Mouse (Mus musculus) liver, embryonic 16.5 days (tissue): ENCODE results near the gene Pla1a. TPM values are rescaled to one million over a fixed set of nuclear protein-coding genes. Genes with fewer than 3 reads are reported as not detected.
"Not testable (repeated sequence)": the region's sequence is repeated elsewhere in the genome, so short reads cannot be mapped to it uniquely, and the experiment has no call there.

Experiments used
- ATAC-seq: fragments of 200-750 bp; cut with Nextera tagmentation; 2 replicates; pipeline ENCODE4 v1.8.0; 2017; ENCODE audit warnings: low read depth, mild to moderate bottlenecking, moderate number of reproducible peaks, moderate library complexity
- H3K27ac ChIP-seq: fragments of 300-500 bp; sonication (generic); 2 replicates; pipeline ENCODE4 v1.5.1; 2014; ENCODE audit warnings: mild to moderate bottlenecking, low read length
- H3K27me3 ChIP-seq: fragments of 300-500 bp; sonication (generic); 2 replicates; pipeline ENCODE4 v1.6.1; 2014; ENCODE audit warnings: low read depth, low read length, mixed read lengths; ENCODE audit not compliant: control insufficient read depth, insufficient read depth
- H3K36me3 ChIP-seq: fragments of 300-500 bp; sonication (generic); 2 replicates; pipeline ENCODE4 v1.6.1; 2014; ENCODE audit warnings: mild to moderate bottlenecking; ENCODE audit not compliant: control insufficient read depth, insufficient read depth
- H3K4me1 ChIP-seq: fragments of 300-500 bp; sonication (generic); 2 replicates; pipeline ENCODE4 v1.6.1; 2014; ENCODE audit warnings: low read depth, low read length, mixed read lengths; ENCODE audit not compliant: control insufficient read depth
- H3K4me2 ChIP-seq: fragments of 300-500 bp; sonication (generic); 2 replicates; pipeline ENCODE4 v1.6.1; 2014; ENCODE audit warnings: low read depth, low read length, mixed read lengths
- H3K4me3 ChIP-seq: fragments of 300-500 bp; sonication (generic); 2 replicates; pipeline ENCODE4 v1.5.1; 2014; ENCODE audit warnings: low read depth, mild to moderate bottlenecking, low read length
- H3K9ac ChIP-seq: fragments of 300-500 bp; sonication (generic); 2 replicates; pipeline ENCODE4 v1.6.1; 2014; ENCODE audit warnings: low read depth, low read length
- H3K9me3 ChIP-seq: fragments of 300-500 bp; sonication (generic); replicated peaks from 2 replicates; pipeline ENCODE4 v1.6.1; 2016; ENCODE audit warnings: low read length; ENCODE audit not compliant: control insufficient read depth
- WGBS: fragments of 180-500 bp; shearing (Covaris S2); extraction: QIAGEN DNeasy Blood & Tissue Kit; methylation state at CpG from one replicate; pipeline ENCODE4 v1.1.7; 2014; ENCODE audit not compliant: insufficient replicate concordance; 5-methylcytosine and 5-hydroxymethylcytosine counted together
- polyA plus RNA-seq: library from polyadenylated mRNA; unstranded; fragments of >200 nt; fragmentation: Nextera tagmentation; extraction: Ambion mirVana; gene quantifications from 2 replicates; pipeline ENCODE4 v1.2.1, GENCODE M21; 2015

Gene Pla1a
- 34.8 and 40.4 TPM in 2 replicates for polyA plus RNA-seq

- Histone ChIP-seq H3K4me2 (peak within 1 kb of the TSS; percentile 37), H3K36me3 (no peaks in the 10 kb centered on the region), H3K27me3 (no peaks in the 10 kb centered on the region), H3K9me3 (no peaks in the 10 kb centered on the region), H3K9ac (peak within 1 kb of the TSS; percentile 10; the same call in 1 of the 2 replicates), H3K4me3 (peak within 1 kb of the TSS; percentile 37), H3K27ac (peak within 1 kb of the TSS; percentile 56), H3K4me1 (peaks cover 3% of the 10 kb centered on the region)
- ATAC-seq = peak; percentile 71
- WGBS = 48% methylated on average over 11 of the region's 11 CpGs
These were observed at the start of gene Pla1a for GRCm38 (mm10) chr16:38432498-38433425. Gene Pla1a, minus strand, starts transcription at chr16:38433145.

- Histone ChIP-seq H3K27ac (no peak overlapping the region), H3K4me3 (no peak overlapping the region), H3K4me2 (peak overlapping the region; percentile 19; the same call in 1 of the 2 replicates), H3K36me3 (no peaks in the 10 kb centered on the region), H3K27me3 (peaks cover 19% of the 10 kb centered on the region), H3K9me3 (no peaks in the 10 kb centered on the region), H3K4me1 (peaks cover 22% of the 10 kb centered on the region), H3K9ac (no peak overlapping the region)
- peak; percentile 75 for ATAC-seq
- 25% methylated on average over 4 of the region's 4 CpGs for WGBS
These were observed 48.4 kb upstream of the Pla1a start for GRCm38 (mm10) chr16:38481327-38481726.

- Histone ChIP-seq H3K4me3 (no peak overlapping the region), H3K36me3 (no peaks in the 10 kb centered on the region), H3K4me1 (peaks cover 23% of the 10 kb centered on the region), H3K27ac (no peak overlapping the region), H3K9me3 (no peaks in the 10 kb centered on the region), H3K27me3 (no peaks in the 10 kb centered on the region), H3K9ac (no peak overlapping the region), H3K4me2 (no peak overlapping the region)
- 75% methylated on average over 3 of the region's 3 CpGs for WGBS
- ATAC-seq = no peak
These were observed 45.4 kb upstream of the Pla1a start for GRCm38 (mm10) chr16:38478296-38478695.

- peaks cover 23% of the 10 kb centered on the region for H3K4me1 ChIP-seq
- not testable (repeated sequence) for ATAC-seq, H3K9ac ChIP-seq
These were observed 44.3 kb upstream of the Pla1a start for GRCm38 (mm10) chr16:38477241-38477608.

DNA sequence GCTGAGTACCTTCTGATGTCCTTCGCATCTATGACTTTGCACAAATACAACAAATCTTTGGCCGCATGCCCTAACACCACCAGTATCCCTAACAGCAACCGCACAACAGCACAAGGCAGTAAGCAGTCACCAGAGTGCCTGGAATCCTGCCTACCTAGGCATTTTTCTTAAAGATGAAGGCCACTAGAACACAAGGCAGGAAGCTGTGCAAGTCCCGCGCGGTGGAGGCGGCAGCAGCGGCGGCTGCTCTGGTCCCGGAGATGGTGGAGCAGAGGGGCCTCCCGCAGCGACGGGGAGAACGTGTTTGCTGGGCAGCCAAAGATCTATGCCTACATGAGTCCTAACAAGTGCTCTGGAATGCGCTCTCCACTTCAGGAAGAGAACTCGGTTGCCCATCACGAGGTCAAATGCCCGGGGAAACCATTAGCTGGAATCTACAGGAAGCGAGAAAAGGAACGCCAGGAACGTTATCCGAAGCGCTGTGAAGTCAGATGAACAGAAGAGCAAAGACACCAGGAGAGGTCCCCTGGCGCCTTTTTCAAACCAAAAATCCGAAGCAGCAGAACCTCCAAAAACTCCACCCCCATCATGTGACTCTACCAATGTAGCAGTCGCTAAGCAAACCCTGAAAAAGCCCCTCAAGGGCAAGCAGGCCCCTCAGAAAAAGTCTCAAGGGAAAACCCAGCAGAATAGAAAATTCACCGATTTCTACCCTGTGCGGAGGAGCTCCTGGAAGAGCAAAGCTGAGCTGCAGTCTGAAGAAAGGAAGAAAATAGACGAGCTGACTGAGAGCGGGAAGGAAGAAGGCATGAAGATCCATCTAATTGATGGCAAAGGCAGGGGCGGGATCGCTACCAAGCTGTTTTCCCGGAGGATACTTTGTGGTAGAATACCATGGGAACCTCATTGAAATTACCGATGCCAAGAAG lies 43.6 kb upstream of the Pla1a start:
- ATAC-seq = peak; percentile 42
- peaks cover 23% of the 10 kb centered on the region for H3K4me1 ChIP-seq
- H3K27me3 ChIP-seq = no peaks in the 10 kb centered on the region
- 10% methylated on average over 34 of the region's 34 CpGs for WGBS
- no peaks in the 10 kb centered on the region for H3K36me3 ChIP-seq
- H3K9me3 ChIP-seq = no peaks in the 10 kb centered on the region
- H3K9ac ChIP-seq = peak overlapping the region; percentile 62
- peak overlapping the region; percentile 57 for H3K4me3 ChIP-seq
- peak overlapping the region; percentile 87 for H3K4me2 ChIP-seq
- H3K27ac ChIP-seq = 0 out of 2 replicates have a peak overlapping the region, but pooled peaks have one; percentile 10

More at GRCm38 (mm10) chr16:38477241-38477608, 44.3 kb upstream of the Pla1a start:
- not testable (repeated sequence) for H3K9me3 ChIP-seq, H3K27ac ChIP-seq, H3K36me3 ChIP-seq, H3K27me3 ChIP-seq
- Histone ChIP-seq H3K4me2 (peak overlapping the region; percentile 87), H3K4me3 (peak overlapping the region; percentile 57)
- WGBS = 50% methylated on average over 14 of the region's 14 CpGs

DNA sequence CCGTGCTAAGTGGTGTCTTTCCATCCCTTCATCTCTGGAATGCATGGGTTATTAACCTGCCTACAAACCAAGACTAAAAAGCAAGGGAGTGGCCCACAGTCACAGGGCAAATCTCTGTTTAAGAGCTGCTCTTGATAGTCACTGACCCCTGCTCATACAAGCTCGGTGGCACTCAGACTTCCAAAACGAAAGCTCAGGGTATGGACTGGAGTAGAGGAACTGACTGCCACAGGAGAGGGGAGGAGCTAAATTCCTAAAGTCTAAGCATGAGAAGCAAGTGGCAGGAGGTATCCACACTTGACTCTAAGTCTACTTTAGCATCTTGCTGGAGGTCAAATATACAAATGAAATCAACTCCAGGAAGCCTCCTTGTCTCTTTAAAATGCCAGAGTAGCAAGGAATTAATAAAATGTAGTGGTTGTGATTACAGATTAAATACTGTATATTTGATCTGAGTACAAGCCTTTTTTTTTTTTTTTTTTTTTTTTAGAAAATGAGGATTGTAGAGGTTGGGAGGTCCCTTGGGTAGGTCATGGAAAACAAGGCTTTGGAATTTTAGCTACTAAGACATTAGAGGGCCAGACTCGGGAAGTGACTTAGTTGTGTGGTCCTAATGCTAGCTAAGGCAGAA lies 42.9 kb upstream of the Pla1a start:
- no peak for ATAC-seq
- no peaks in the 10 kb centered on the region for H3K9me3 ChIP-seq
- peak overlapping the region; percentile 57 for H3K4me3 ChIP-seq
- no peaks in the 10 kb centered on the region for H3K27me3 ChIP-seq
- H3K9ac ChIP-seq = no peak overlapping the region
- H3K36me3 ChIP-seq = no peaks in the 10 kb centered on the region
- WGBS = 38% methylated on average over 4 of the region's 4 CpGs
- H3K27ac ChIP-seq = no peak overlapping the region
- H3K4me1 ChIP-seq = peaks cover 17% of the 10 kb centered on the region
- H3K4me2 ChIP-seq = peak overlapping the region; percentile 87

DNA sequence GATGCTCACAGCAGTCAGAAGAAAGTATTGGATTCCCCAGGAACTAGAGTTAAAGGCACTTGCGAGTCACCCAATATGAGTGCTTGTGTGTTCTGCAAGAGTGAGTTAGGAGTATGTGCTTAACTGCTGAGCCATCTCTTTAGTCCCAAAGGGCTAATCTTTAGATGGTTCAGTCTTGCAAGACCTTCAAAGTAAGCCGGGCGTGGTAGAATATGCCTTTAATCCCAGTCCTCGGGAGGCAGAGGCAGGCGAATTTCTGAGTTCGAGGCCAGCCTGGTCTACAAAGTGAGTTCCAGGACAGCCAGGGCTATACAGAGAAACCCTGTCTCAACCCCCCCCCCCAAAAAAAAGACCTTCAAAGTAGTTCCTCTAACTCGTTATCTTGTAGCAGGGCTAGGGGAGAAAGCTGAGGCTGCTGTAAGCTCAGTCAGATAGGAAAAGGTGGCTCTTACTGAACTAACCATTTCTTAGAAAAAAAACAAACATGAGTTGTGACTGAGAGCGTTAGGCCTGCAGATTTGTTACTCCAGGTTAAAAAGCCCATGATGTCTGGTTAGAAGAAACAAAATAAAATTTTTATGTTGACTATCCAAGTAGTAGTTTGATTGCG lies 41.8 kb upstream of the Pla1a start:
- no peaks in the 10 kb centered on the region for H3K9me3 ChIP-seq
- no peak overlapping the region for H3K9ac ChIP-seq
- no peak overlapping the region for H3K27ac ChIP-seq
- WGBS = 62% methylated on average over 9 of the region's 9 CpGs
- peaks cover 15% of the 10 kb centered on the region for H3K4me1 ChIP-seq
- H3K4me3 ChIP-seq = no peak overlapping the region
- H3K27me3 ChIP-seq = no peaks in the 10 kb centered on the region
- H3K36me3 ChIP-seq = no peaks in the 10 kb centered on the region
- no peak overlapping the region for H3K4me2 ChIP-seq
- ATAC-seq = no peak

DNA sequence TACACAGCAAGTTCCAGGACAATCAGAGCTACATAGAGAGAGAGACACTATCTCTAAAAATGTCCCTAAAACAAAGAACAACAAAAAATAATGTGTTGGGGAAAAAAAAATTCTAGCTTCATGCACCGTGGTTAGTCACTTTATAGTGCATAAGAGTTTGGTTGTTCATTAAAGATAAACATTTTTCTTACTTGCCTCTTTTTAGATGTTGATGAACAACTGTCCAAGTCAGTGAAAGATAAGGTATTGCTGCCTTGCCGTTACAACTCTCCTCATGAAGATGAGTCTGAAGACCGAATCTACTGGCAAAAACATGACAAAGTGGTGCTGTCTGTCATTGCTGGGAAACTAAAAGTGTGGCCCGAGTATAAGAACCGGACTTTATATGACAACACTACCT lies 40.7 kb upstream of the Pla1a start:
- WGBS = 41% methylated on average over 5 of the region's 5 CpGs
- no peak for ATAC-seq
- H3K4me1 ChIP-seq = peaks cover 15% of the 10 kb centered on the region

More for the DNA sequence above, 40.7 kb upstream of the Pla1a start:
- Histone ChIP-seq H3K27me3 (no peaks in the 10 kb centered on the region), H3K4me2 (no peak overlapping the region), H3K4me3 (no peak overlapping the region), H3K27ac (no peak overlapping the region), H3K9ac (no peak overlapping the region), H3K9me3 (no peaks in the 10 kb centered on the region), H3K36me3 (no peaks in the 10 kb centered on the region)
